Mouse (Mus musculus) ES-E14 (cell line): ENCODE data around the gene Bcam. TPM values are rescaled to one million over a fixed set of nuclear protein-coding genes. Genes with fewer than 3 reads are reported as not detected.
A peak's percentile ranks its signal among the peaks of the same experiment; 100 is the strongest.

ENCODE experiments used
- DNase-seq: peaks from one replicate; pipeline ENCODE4 v3.0.0-alpha.2; 2013; ENCODE audit warnings: low read depth, low spot score
- H3K27ac ChIP-seq: 2 replicates; pipeline ENCODE4 v1.5.1; 2012; ENCODE audit warnings: low read depth, mild to moderate bottlenecking, low read length, moderate library complexity, mixed read lengths; ENCODE audit not compliant: poor library complexity, insufficient read depth, severe bottlenecking
- H3K36me3 ChIP-seq: 2 replicates; pipeline ENCODE4 v1.6.1; 2012; ENCODE audit warnings: mild to moderate bottlenecking, low read length, moderate library complexity, mixed read lengths; ENCODE audit not compliant: control insufficient read depth, poor library complexity, insufficient read depth, severe bottlenecking
- H3K4me1 ChIP-seq, 2 experiments: fragments of 150-350 bp in 1 of 2; sonication (generic) in 1 of 2; 2 replicates each; pipeline ENCODE4 v1.6.1; 2012; ENCODE audit warnings: low read length in 2 of 2, mild to moderate bottlenecking in 1 of 2, mixed read lengths in 1 of 2; ENCODE audit not compliant: control insufficient read depth in 2 of 2, insufficient read depth in 2 of 2, poor library complexity in 1 of 2
- H3K4me3 ChIP-seq, 2 experiments: fragments of 150-350 bp in 1 of 2; sonication (generic) in 1 of 2; 2 replicates each; pipeline ENCODE4 v1.5.1; 2012; ENCODE audit warnings: low read length in 2 of 2, low read depth in 1 of 2, mild to moderate bottlenecking in 1 of 2, mixed read lengths in 1 of 2; ENCODE audit not compliant: insufficient read depth in 1 of 2, poor library complexity in 1 of 2, severe bottlenecking in 1 of 2
- H3K9ac ChIP-seq: 2 replicates; pipeline ENCODE4 v1.6.1; 2012; ENCODE audit warnings: low read depth, mild to moderate bottlenecking, low read length, mixed read lengths; ENCODE audit not compliant: poor library complexity, insufficient read depth, severe bottlenecking
- H3K9me3 ChIP-seq: fragments of 150-350 bp; sonication (generic); 2 replicates; pipeline ENCODE4 v1.6.1; 2012; ENCODE audit warnings: low read depth, mild to moderate bottlenecking, low read length; ENCODE audit not compliant: control insufficient read depth, insufficient read depth
- CHD2 ChIP-seq: IDR thresholded peaks from 2 replicates; pipeline ENCODE4 v1.6.1; 2014; ENCODE audit warnings: mild to moderate bottlenecking, low read depth, low read length, inconsistent platforms
- HCFC1 ChIP-seq: IDR thresholded peaks from 2 replicates; pipeline ENCODE4 v1.6.1; 2012; ENCODE audit warnings: low read length, inconsistent platforms, borderline replicate concordance; ENCODE audit not compliant: insufficient read depth
- MAFK ChIP-seq: IDR thresholded peaks from 2 replicates; pipeline ENCODE4 v1.6.1; 2014; ENCODE audit warnings: mild to moderate bottlenecking, low read depth, low read length, inconsistent platforms; ENCODE audit not compliant: insufficient read depth
- ZC3H11A ChIP-seq: IDR thresholded peaks from 2 replicates; pipeline ENCODE4 v1.6.1; 2012; ENCODE audit warnings: low read depth, mild to moderate bottlenecking, inconsistent platforms, low read length, borderline replicate concordance
- ZNF384 ChIP-seq: IDR thresholded peaks from 2 replicates; pipeline ENCODE4 v1.6.1; 2012; ENCODE audit warnings: low read depth, low read length, inconsistent platforms
- in situ Hi-C, 2 experiments: fragments of 600-800 bp; cut with MboI; formaldehyde crosslinking; loops; one replicate each; pipeline ENCODE4 v1.15.1; 2025; ENCODE audit warnings: low sequenced_read_pairs in 2 of 2, inconsistent platforms in 1 of 2; ENCODE audit not compliant: unreplicated experiment in 2 of 2
- total RNA-seq: library from RNA; depleted of rRNA; stranded (reverse); fragments of 300-350 nt; gene quantifications from 2 replicates; pipeline ENCODE4 v1.2.3, GENCODE M21; 2012

Bcam gene
- total RNA-seq, 1 experiment, result 167 TPM

DNA sequence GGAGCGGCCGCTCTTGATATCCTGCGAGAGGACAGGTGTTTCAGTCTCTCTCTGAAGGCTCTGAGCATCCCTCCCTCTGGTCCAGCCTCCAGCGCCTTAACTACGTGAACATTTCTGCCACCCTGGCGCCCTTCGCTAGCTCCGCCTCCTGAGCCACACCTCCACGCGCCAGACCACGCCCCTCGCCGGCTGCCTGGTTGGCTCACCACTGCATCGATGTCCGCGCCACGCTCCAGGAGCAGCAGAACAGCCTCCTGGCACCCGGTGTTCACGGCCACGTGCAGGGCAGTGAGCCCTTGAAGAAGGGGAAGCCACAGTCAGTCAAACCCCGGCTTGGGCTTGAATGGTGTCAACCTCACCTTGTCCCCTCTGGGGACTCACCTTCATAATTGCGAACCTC lies 40.3 kb upstream of the Bcam start:
- Histone ChIP-seq H3K36me3 (peaks cover 11% of the 10 kb centered on the region), H3K4me1 (peaks cover 0 to 23% of the 10 kb centered on the region in 2 experiments; a peak in 3 of 4 replicates), H3K27ac (no peak overlapping the region), H3K4me3 (peak overlapping the region in 1 of 2 experiments; percentile 2; a peak in 1 of 4 replicates), H3K9me3 (no peaks in the 10 kb centered on the region), H3K9ac (no peak overlapping the region)
- no peak for DNase-seq
- TF ChIP-seq CHD2 (no peak), ZC3H11A (no peak), ZNF384 (no peak), MAFK (no peak), HCFC1 (no peak)
- in situ Hi-C loops, result loop anchor here in 1 of 2 experiments (10.0 kb wide), 1 partner anchor 56 kb away; the partner anchor contains the start of gene Nectin2

DNA sequence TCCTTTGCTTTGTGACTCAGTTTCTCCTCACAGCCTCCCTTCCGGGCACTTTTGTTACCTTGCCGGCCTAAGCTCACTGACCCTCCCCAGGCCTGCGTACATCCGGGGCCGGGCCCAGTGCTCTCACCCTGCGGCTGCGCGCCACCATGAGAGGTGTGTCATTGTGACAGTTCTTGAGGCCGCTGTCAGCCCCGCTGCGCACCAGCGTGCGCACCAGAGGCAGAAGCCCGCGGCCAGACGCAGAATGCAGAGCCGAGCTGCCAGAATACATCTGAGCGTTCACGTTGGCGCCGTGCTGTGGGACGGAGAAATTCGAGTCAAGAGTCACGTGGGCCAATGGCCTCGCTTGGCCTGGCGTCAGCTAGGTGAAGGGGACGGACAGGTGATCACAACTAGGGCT lies 38.6 kb upstream of the Bcam start:
- TF ChIP-seq ZC3H11A (no peak), CHD2 (no peak), ZNF384 (no peak), MAFK (no peak), HCFC1 (no peak)
- H3K4me3 ChIP-seq, result peak overlapping the region in 1 of 2 experiments; percentile 2; a peak in 1 of 4 replicates
- peaks cover 0 to 20% of the 10 kb centered on the region in 2 experiments; a peak in 3 of 4 replicates for H3K4me1 ChIP-seq
- no peak for DNase-seq
- H3K9me3 ChIP-seq, result no peaks in the 10 kb centered on the region
- in situ Hi-C loops, result loop anchor here (5.0 to 10.0 kb wide), 2 partner anchors 43 to 65 kb away; partner anchors contain the start of gene Gm19345 (in 1 of the 2)
- peak overlapping the region; percentile 6; the same call in 1 of the 2 replicates for H3K9ac ChIP-seq
- no peak overlapping the region for H3K27ac ChIP-seq
- H3K36me3 ChIP-seq, result peaks cover 11% of the 10 kb centered on the region

DNA sequence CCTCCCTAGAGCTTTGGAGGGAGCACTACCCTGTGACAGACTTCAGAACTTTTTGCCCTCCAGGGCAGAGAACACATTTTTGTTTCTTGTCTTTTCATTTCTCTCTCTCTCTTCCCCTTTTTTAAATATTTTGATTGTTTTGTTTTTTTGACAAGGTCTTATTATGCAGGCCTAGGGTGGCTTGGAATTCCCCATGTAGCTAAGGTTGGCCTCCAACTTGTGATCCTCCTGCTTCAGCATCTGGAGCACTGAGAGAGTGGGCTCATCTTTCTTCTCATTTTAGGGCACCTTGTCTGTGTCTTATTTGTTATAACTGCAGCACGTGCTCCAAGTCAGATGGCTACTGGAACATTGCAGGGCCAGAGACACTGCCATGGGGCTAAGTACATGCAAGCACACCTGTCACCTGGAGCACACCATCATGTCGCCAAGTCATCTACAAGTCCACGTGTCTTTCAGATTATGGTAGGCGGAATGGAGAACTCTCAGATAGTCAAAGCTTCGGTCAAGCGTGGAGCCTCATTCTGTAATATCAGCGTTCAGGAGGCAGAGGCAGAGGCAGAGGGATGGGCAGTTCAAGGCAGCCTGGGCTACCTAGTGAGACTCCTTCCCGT lies 35.6 kb upstream of the Bcam start:
- H3K36me3 ChIP-seq, result peaks cover 8% of the 10 kb centered on the region
- H3K4me3 ChIP-seq, result no peak overlapping the region
- no peak for DNase-seq
- H3K9ac ChIP-seq, result no peak overlapping the region
- no peak overlapping the region for H3K27ac ChIP-seq
- TF ChIP-seq ZNF384 (no peak), CHD2 (no peak), HCFC1 (no peak), ZC3H11A (no peak), MAFK (no peak)
- in situ Hi-C loops, result loop anchor here (5.0 to 10.0 kb wide), 2 partner anchors 46 to 68 kb away; partner anchors contain the start of gene Gm19345 (in 1 of the 2)
- H3K4me1 ChIP-seq, result peaks cover 0 to 14% of the 10 kb centered on the region in 2 experiments; a peak in 3 of 4 replicates
- no peaks in the 10 kb centered on the region for H3K9me3 ChIP-seq

DNA sequence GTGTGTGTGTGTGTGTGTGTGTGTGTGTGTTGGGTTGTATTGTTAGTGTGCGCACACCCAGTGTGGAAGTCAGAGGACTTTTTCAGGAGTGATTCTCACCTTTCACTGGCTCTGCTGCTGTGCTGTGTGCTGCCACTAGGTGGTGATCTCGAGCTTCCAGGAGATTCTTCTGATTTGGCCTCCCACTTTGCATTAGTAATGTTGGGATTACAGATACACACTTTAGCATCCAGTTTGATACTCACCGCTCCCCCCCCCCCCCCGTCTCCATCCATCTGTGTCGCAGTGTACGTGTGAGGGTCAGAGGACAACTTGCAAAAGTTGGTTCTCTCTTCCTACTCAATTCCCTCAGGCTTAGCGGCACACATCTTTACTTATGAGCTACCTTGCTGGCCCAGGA lies 32.2 kb upstream of the Bcam start:
- no peaks in the 10 kb centered on the region; a peak in 1 of 4 replicates for H3K4me1 ChIP-seq
- TF ChIP-seq MAFK (no peak), CHD2 (no peak), ZNF384 (no peak), ZC3H11A (peak; percentile 90)
- in situ Hi-C loops, result loop anchor here (5.0 to 10.0 kb wide), 2 partner anchors 69 to 72 kb away; no protein-coding TSS in a partner anchor
- no peak overlapping the region for H3K27ac ChIP-seq
- no peak overlapping the region for H3K4me3 ChIP-seq
- H3K36me3 ChIP-seq, result no peaks in the 10 kb centered on the region
- no peak overlapping the region for H3K9ac ChIP-seq
- DNase-seq, result no peak
- no peaks in the 10 kb centered on the region for H3K9me3 ChIP-seq
